Mouse (Mus musculus): ENCODE measurements at regions not wholly inside any gene's neighbourhood (a gene's known extent, or its start where the extent isn't known, plus 50 kb on each side); places are given as distances from the start of the nearest gene placed in this dataset.

DNA sequence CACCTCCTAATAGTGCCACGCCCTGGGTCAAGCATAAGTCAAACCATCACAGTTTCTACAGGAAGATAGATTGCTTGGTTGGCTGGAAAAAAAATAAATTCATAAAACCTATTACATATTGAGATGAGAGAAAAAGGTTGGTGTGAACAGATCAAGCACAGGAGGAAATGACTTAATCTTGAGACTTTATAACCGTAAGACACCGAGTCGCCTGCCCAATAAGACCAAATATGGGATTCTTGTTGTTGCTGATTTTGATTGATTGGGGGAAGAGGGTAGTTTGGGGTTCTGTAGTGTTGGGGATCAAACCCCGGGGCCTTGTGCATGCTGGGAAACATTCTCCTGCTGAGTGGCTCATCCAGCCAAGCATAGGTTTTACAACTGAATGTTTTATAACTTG, 122.9 kb downstream of the Sp3 start:
- no peak overlapping the region for H3K4me3 ChIP-seq (ENCODE audit: low read depth, low read length)
- ATAC-seq (no peak), DNase-seq (ENCODE audit: low spot score) (no peak)
- H3K27me3 ChIP-seq (replicated peaks; ENCODE audit: insufficient read depth, low read length) = no peaks in the 10 kb centered on the region
- H3K4me2 ChIP-seq (replicated peaks; ENCODE audit: low read depth, low read length) = no peak overlapping the region
- no peak overlapping the region for H3K27ac ChIP-seq (ENCODE audit: low read length)
- H3K4me1 ChIP-seq (ENCODE audit: insufficient read depth, low read depth, low read length) = no peaks in the 10 kb centered on the region
- H3K9ac ChIP-seq (replicated peaks; ENCODE audit: low read depth) = no peak overlapping the region
- no peaks in the 10 kb centered on the region for H3K36me3 ChIP-seq (ENCODE audit: insufficient read depth, low read length)
- H3K9me3 ChIP-seq (ENCODE audit: low read length) = no peaks in the 10 kb centered on the region
- 86% methylated on average over 5 of the region's 5 CpGs for WGBS
- TF ChIP-seq EP300 (IDR thresholded peaks at IDR 0.05) (no peak), CTCF (IDR thresholded peaks at IDR 0.05) (no peak)

DNA sequence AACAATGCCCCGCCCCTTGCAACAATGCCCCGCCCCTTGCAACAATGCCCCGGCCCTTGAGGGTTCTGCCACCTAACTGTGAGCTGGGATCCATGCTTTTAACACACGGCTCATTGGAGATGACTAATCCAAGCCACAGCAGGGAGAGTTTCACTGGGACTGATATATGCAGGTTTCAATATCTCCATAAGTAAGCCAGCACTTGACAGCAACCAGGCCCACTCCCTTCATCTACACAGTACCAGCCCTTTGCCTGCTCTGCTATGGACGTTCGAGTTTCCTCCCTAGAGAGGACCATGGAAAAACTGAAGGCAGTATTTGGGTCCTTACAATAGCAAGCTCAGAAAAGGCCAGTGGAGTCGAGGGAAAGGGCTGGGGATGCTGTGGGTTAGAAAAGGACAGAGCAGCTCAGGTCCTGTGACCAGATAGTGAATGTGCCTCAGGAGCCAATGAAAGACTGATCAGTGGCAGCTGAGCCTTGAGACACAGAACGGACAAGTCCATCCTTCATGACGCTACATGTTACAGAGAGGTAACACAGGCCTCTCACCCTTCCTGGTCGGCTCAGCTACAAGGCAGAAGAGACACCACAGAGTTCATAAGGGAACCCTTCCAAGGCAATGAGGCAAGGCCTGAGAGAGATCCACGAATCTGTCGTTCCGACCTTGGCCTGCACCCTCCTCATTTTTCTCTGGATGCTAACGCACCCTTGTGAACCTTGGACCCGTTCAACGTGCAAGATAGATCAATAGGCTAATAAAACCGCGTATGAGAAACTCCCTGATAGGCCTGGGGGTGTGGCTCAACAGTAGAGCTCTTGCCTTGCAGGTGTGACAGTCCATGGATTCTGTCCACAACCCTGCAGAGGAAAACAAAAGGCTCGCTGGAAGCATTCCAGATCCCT, 114.5 kb downstream of the Sp3 start:
- H3K4me1 ChIP-seq (ENCODE audit: insufficient read depth, low read depth, low read length) = no peaks in the 10 kb centered on the region
- 60% methylated on average over 19 of the region's 19 CpGs for WGBS
- H3K27ac ChIP-seq (ENCODE audit: low read length) = no peak overlapping the region
- DNase-seq (ENCODE audit: low spot score) (no peak), ATAC-seq (no peak)
- TF ChIP-seq CTCF (IDR thresholded peaks at IDR 0.05) = no peak
- TF ChIP-seq EP300 (IDR thresholded peaks at IDR 0.05) = no peak
- no peak overlapping the region for H3K4me2 ChIP-seq (replicated peaks; ENCODE audit: low read depth, low read length)
- H3K9me3 ChIP-seq (ENCODE audit: low read length) = no peaks in the 10 kb centered on the region
- no peak overlapping the region for H3K9ac ChIP-seq (replicated peaks; ENCODE audit: low read depth)
- H3K27me3 ChIP-seq (replicated peaks; ENCODE audit: insufficient read depth, low read length) = no peaks in the 10 kb centered on the region
- no peaks in the 10 kb centered on the region for H3K36me3 ChIP-seq (ENCODE audit: insufficient read depth, low read length)
- H3K4me3 ChIP-seq (ENCODE audit: low read depth, low read length) = no peak overlapping the region

DNA sequence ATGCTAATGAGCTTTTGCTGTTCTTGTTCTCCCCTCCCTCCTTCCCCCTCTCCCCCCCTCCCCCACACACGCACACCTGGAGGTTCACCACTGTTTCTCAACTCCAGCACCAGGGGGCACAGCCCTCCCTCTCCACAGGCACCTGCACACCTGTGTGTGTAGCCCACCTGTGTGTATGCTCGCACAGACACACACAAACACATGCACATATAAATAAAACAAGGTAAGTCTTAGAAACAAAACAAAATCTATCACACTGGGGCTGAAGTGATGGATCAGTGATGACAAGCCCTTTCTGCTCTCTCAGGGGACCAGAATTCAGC, 113.9 kb downstream of the Sp3 start:
- Histone ChIP-seq H3K36me3 (ENCODE audit: insufficient read depth, low read length) (no peaks in the 10 kb centered on the region), H3K27me3 (replicated peaks; ENCODE audit: insufficient read depth, low read length) (no peaks in the 10 kb centered on the region), H3K9me3 (ENCODE audit: low read length) (no peaks in the 10 kb centered on the region), H3K27ac (ENCODE audit: low read length) (no peak overlapping the region), H3K4me1 (ENCODE audit: insufficient read depth, low read depth, low read length) (no peaks in the 10 kb centered on the region), H3K9ac (replicated peaks; ENCODE audit: low read depth) (no peak overlapping the region), H3K4me3 (ENCODE audit: low read depth, low read length) (no peak overlapping the region), H3K4me2 (replicated peaks; ENCODE audit: low read depth, low read length) (no peak overlapping the region)
- no peak for ATAC-seq
- TF ChIP-seq EP300 (IDR thresholded peaks at IDR 0.05) = no peak
- no peak for TF ChIP-seq CTCF (IDR thresholded peaks at IDR 0.05)
- 52% methylated on average over 2 of the region's 2 CpGs for WGBS
- DNase-seq (ENCODE audit: low spot score) = no peak

DNA sequence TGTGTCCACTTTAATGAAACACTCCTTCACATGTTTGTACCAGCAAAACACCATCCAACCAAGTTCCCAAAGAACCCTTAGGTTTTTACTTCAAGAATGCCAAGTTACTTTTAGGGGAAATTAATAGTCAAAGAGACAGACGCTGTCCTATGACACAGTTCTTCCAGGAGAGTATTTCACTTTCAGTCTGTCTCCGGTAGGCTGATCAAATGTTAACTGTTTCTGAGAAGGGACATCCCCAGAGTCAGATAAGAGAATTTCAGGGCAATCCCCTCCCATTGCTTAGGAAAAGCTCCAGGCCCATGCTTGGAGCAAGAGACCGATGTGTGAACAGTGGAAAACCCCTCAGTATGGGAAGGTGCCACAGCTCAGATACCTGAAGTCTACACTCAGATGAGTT, 112.1 kb downstream of the Sp3 start:
- H3K4me1 ChIP-seq (ENCODE audit: insufficient read depth, low read depth, low read length) = no peaks in the 10 kb centered on the region

DNA sequence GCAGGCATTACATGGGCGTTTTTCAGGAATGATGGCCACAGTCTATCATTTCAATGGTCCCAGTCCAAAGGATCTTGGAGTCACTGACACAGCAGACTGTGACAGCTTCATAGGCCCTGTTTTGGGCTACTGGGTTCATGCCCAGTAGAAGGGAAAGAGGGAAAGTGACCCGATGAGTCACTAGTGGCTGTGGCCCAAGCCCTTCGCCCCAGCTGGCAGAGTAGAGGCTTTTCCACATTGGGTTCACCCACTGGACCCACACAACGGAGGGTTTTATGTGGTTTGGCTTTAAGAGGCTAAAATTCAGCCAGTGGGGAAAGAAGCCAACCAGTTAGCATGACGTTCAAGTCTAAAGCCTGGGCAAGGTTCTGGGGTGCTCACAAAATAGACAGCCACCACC, 108.4 kb downstream of the Sp3 start:
- DNase-seq (ENCODE audit: low spot score) (no peak), ATAC-seq (no peak)
- TF ChIP-seq CTCF (IDR thresholded peaks at IDR 0.05) (no peak), EP300 (IDR thresholded peaks at IDR 0.05) (no peak)
- H3K9ac ChIP-seq (replicated peaks; ENCODE audit: low read depth) = no peak overlapping the region
- H3K36me3 ChIP-seq (ENCODE audit: insufficient read depth, low read length) = no peaks in the 10 kb centered on the region
- no peak overlapping the region for H3K27ac ChIP-seq (ENCODE audit: low read length)
- no peaks in the 10 kb centered on the region for H3K4me1 ChIP-seq (ENCODE audit: insufficient read depth, low read depth, low read length)
- no peak overlapping the region for H3K4me3 ChIP-seq (ENCODE audit: low read depth, low read length)
- H3K4me2 ChIP-seq (replicated peaks; ENCODE audit: low read depth, low read length) = no peak overlapping the region
- no peaks in the 10 kb centered on the region for H3K27me3 ChIP-seq (replicated peaks; ENCODE audit: insufficient read depth, low read length)
- no peaks in the 10 kb centered on the region for H3K9me3 ChIP-seq (ENCODE audit: low read length)
- 76% methylated on average over 5 of the region's 5 CpGs for WGBS

More for the DNA sequence above, 112.1 kb downstream of the Sp3 start:
- Histone ChIP-seq H3K27ac (ENCODE audit: low read length) (no peak overlapping the region), H3K36me3 (ENCODE audit: insufficient read depth, low read length) (no peaks in the 10 kb centered on the region), H3K9me3 (ENCODE audit: low read length) (no peaks in the 10 kb centered on the region), H3K9ac (replicated peaks; ENCODE audit: low read depth) (no peak overlapping the region), H3K4me2 (replicated peaks; ENCODE audit: low read depth, low read length) (no peak overlapping the region), H3K4me3 (ENCODE audit: low read depth, low read length) (no peak overlapping the region), H3K27me3 (replicated peaks; ENCODE audit: insufficient read depth, low read length) (no peaks in the 10 kb centered on the region)
- no peak for TF ChIP-seq EP300 (IDR thresholded peaks at IDR 0.05)
- no peak for TF ChIP-seq CTCF (IDR thresholded peaks at IDR 0.05)
- WGBS = 95% methylated on average over 3 of the region's 3 CpGs
- DNase-seq (ENCODE audit: low spot score) (no peak), ATAC-seq (no peak)

DNA sequence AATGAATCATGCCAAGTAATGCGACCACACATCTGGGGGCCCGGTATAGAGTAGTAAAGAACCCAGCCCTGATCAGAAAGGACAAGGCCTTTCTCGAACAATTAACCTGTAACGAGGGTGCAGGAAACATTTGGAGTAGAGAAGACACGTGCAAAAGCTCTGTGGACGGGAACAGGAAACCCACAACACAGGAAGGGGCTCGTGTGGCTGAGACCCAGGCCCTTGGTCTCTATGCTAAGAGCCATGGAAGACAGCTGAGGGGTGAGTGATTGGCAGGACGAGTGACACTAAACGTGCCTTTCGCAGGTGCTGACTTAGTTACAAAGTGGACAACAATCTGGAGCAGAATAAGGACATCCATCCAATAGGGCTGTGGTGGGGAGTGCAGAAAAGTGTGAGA, 106.3 kb downstream of the Sp3 start:
- TF ChIP-seq CTCF (IDR thresholded peaks at IDR 0.05) (no peak), EP300 (IDR thresholded peaks at IDR 0.05) (no peak)
- WGBS = 75% methylated on average over 10 of the region's 10 CpGs
- ATAC-seq = no peak

More for the DNA sequence above, 106.3 kb downstream of the Sp3 start:
- no peaks in the 10 kb centered on the region for H3K9me3 ChIP-seq (ENCODE audit: low read length)
- no peaks in the 10 kb centered on the region for H3K36me3 ChIP-seq (ENCODE audit: insufficient read depth, low read length)
- H3K9ac ChIP-seq (replicated peaks; ENCODE audit: low read depth) = no peak overlapping the region
- DNase-seq (ENCODE audit: low spot score) = no peak
- H3K4me1 ChIP-seq (ENCODE audit: insufficient read depth, low read depth, low read length) = no peaks in the 10 kb centered on the region
- no peak overlapping the region for H3K27ac ChIP-seq (ENCODE audit: low read length)
- H3K27me3 ChIP-seq (replicated peaks; ENCODE audit: insufficient read depth, low read length) = no peaks in the 10 kb centered on the region
- H3K4me2 ChIP-seq (replicated peaks; ENCODE audit: low read depth, low read length) = no peak overlapping the region
- no peak overlapping the region for H3K4me3 ChIP-seq (ENCODE audit: low read depth, low read length)
